Mouse (Mus musculus) intestine, postnatal 0 days (tissue): ENCODE results near the gene Vat1l. TPM values are rescaled to one million over a fixed set of nuclear protein-coding genes. Genes with fewer than 3 reads are reported as not detected.

Experiments
- ATAC-seq: fragments of 200-750 bp; cut with Nextera tagmentation; 2 replicates; pipeline ENCODE4 v1.8.0; 2017; ENCODE audit warnings: mild to moderate bottlenecking, moderate TSS enrichment, moderate library complexity
- H3K27ac ChIP-seq: fragments of 300-500 bp; sonication (generic); 2 replicates; pipeline ENCODE4 v1.5.1; 2014; ENCODE audit warnings: mild to moderate bottlenecking, low read depth, low read length, moderate library complexity
- H3K27me3 ChIP-seq: fragments of 300-500 bp; sonication (generic); replicated peaks from 2 replicates; pipeline ENCODE4 v1.6.1; 2014; ENCODE audit warnings: low read length, mixed read lengths; ENCODE audit not compliant: control insufficient read depth, insufficient read depth
- H3K36me3 ChIP-seq: fragments of 300-500 bp; sonication (generic); 2 replicates; pipeline ENCODE4 v1.6.1; 2014; ENCODE audit warnings: mild to moderate bottlenecking, moderate library complexity; ENCODE audit not compliant: control insufficient read depth, insufficient read depth
- H3K4me1 ChIP-seq: fragments of 300-500 bp; sonication (generic); replicated peaks from 2 replicates; pipeline ENCODE4 v1.6.1; 2014; ENCODE audit warnings: antibody characterized with exemption, low read length, mixed read lengths; ENCODE audit not compliant: control insufficient read depth, insufficient read depth
- H3K4me2 ChIP-seq: fragments of 300-500 bp; sonication (generic); replicated peaks from 2 replicates; pipeline ENCODE4 v1.6.1; 2014; ENCODE audit warnings: low read depth, mild to moderate bottlenecking, moderate library complexity
- H3K4me3 ChIP-seq: fragments of 300-500 bp; sonication (generic); 2 replicates; pipeline ENCODE4 v1.5.1; 2014; ENCODE audit warnings: low read depth, low read length
- H3K9ac ChIP-seq: fragments of 300-500 bp; sonication (generic); 2 replicates; pipeline ENCODE4 v1.6.1; 2014; ENCODE audit warnings: mild to moderate bottlenecking, low read depth, low read length
- H3K9me3 ChIP-seq: fragments of 300-500 bp; sonication (generic); 2 replicates; pipeline ENCODE4 v1.6.1; 2016; ENCODE audit warnings: mixed run types; ENCODE audit not compliant: control insufficient read depth
- CTCF ChIP-seq: sonication (generic); IDR thresholded peaks from 2 replicates; pipeline ENCODE4 v1.5.1; 2016; ENCODE audit warnings: low read depth, mild to moderate bottlenecking, control low read depth, antibody characterized with exemption, moderate library complexity
- WGBS: fragments of 180-500 bp; shearing (Covaris S2); extraction: QIAGEN DNeasy Blood & Tissue Kit; methylation state at CpG from one replicate; pipeline ENCODE4 v1.1.7; 2014; 5-methylcytosine and 5-hydroxymethylcytosine counted together
- polyA plus RNA-seq: library from polyadenylated mRNA; unstranded; fragments of >200 nt; fragmentation: Nextera tagmentation; extraction: Ambion mirVana; gene quantifications from 2 replicates; pipeline ENCODE4 v1.2.1, GENCODE M21; 2015

The Vat1l gene
- polyA plus RNA-seq, 1 experiment from 2014 or later: 2.8 TPM

- Histone ChIP-seq H3K4me3 (no peak overlapping the region), H3K27me3 (no peaks in the 10 kb centered on the region), H3K27ac (no peak overlapping the region), H3K9me3 (no peaks in the 10 kb centered on the region), H3K9ac (no peak overlapping the region), H3K36me3 (no peaks in the 10 kb centered on the region), H3K4me2 (no peak overlapping the region), H3K4me1 (no peaks in the 10 kb centered on the region)
- ATAC-seq: no peak
- TF ChIP-seq CTCF: peak; percentile 52
- 69% methylated on average over 3 of the region's 3 CpGs for WGBS
Observed at GRCm38 (mm10) chr8:114176721-114177120, 28.7 kb upstream of the Vat1l start.

DNA sequence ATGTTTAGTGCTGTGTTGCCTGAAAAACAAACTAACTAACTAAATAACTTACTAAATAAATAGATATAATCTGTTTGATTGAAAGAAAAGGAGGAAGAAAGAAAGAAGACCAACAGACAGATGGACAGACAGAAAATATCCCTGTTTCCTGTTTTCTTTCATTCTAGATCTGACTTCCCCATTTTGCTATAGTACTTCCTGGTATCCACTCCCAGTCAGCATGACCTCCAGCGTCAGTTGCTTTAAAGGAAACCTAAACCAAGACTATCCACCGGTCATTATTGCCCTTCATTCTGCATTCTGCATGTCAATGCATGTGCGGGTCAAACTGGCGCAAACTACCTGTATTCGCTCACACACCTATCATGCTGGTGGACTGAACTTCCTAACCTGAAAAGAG lies 12.1 kb upstream of the Vat1l start:
- Histone ChIP-seq H3K27me3 (no peaks in the 10 kb centered on the region), H3K4me1 (no peaks in the 10 kb centered on the region), H3K9me3 (no peaks in the 10 kb centered on the region), H3K9ac (no peak overlapping the region), H3K4me2 (no peak overlapping the region), H3K27ac (no peak overlapping the region), H3K4me3 (no peak overlapping the region), H3K36me3 (no peaks in the 10 kb centered on the region)
- 87% methylated on average over 5 of the region's 5 CpGs for WGBS
- TF ChIP-seq CTCF: no peak
- no peak for ATAC-seq

GRCm38 (mm10) chr8:114198990-114199389 lies 6.4 kb upstream of the Vat1l start:
- Histone ChIP-seq H3K36me3 (no peaks in the 10 kb centered on the region), H3K4me2 (no peak overlapping the region), H3K4me1 (no peaks in the 10 kb centered on the region), H3K9me3 (no peaks in the 10 kb centered on the region), H3K27me3 (0 out of 2 replicates have a peak, but pooled peaks cover 3% of the 10 kb centered on the region), H3K9ac (no peak overlapping the region), H3K27ac (no peak overlapping the region), H3K4me3 (no peak overlapping the region)
- no peak for TF ChIP-seq CTCF
- ATAC-seq: no peak
- 49% methylated on average over 2 of the region's 2 CpGs for WGBS

- Histone ChIP-seq H3K27ac (no peak overlapping the region), H3K36me3 (no peaks in the 10 kb centered on the region), H3K9me3 (no peaks in the 10 kb centered on the region), H3K4me3 (no peak overlapping the region), H3K4me2 (no peak overlapping the region), H3K9ac (no peak overlapping the region), H3K27me3 (peaks cover 23% of the 10 kb centered on the region), H3K4me1 (no peaks in the 10 kb centered on the region)
- TF ChIP-seq CTCF: no peak
- no peak for ATAC-seq
- WGBS: 11% methylated on average over 8 of the region's 8 CpGs
Observed at GRCm38 (mm10) chr8:114206421-114206983, 1.1 kb downstream of the Vat1l start.

DNA sequence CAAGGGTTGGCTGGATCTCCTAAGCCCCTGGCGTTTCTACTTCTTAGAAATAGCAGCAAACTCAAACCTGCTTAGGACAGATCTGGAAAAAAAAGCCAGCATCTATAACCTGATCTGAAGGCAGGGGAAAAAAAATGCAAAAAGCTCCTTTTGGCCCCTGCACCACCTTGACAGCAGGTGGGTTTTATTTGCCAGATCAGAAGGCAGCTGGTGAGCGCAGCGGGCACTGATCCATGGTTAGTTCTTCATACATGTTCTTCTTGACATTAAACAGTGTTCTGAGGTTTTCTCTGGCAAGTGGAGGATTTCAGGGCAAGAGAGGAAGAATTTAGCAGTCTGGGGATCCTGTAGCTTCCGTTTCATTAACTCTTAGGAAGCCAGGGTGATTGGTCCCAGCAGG lies 1.6 kb downstream of the Vat1l start:
- 50% methylated on average over 4 of the region's 4 CpGs for WGBS

DNA sequence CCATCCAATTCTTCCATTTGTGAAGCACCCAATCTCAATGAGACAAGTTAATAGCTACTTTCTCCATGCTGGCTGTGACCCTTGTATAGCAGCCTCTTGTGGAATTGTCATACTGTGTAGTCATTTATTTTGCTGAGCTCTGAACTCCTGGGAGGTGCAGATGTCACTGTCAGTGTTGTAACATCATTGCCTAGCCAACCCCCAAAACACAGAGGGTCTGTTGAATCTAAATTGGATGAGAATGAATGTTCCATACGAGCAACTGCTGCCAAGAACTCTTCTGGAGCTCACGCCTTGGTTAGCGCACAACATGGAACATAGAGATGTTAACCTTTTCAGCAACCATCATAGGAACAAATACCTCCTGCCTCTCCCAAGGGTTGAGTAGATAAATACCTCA lies 15.4 kb downstream of the Vat1l start:
- Histone ChIP-seq H3K4me2 (no peak overlapping the region), H3K9ac (no peak overlapping the region), H3K36me3 (no peaks in the 10 kb centered on the region), H3K9me3 (no peaks in the 10 kb centered on the region), H3K4me1 (no peaks in the 10 kb centered on the region), H3K27ac (no peak overlapping the region), H3K27me3 (no peaks in the 10 kb centered on the region), H3K4me3 (no peak overlapping the region)
- no peak for ATAC-seq
- 83% methylated on average over 3 of the region's 3 CpGs for WGBS
- TF ChIP-seq CTCF: no peak

More for the DNA sequence above, 1.6 kb downstream of the Vat1l start:
- no peak overlapping the region for H3K4me2 ChIP-seq
- H3K9me3 ChIP-seq: no peaks in the 10 kb centered on the region
- H3K9ac ChIP-seq: no peak overlapping the region
- no peaks in the 10 kb centered on the region for H3K4me1 ChIP-seq
- H3K36me3 ChIP-seq: no peaks in the 10 kb centered on the region
- H3K4me3 ChIP-seq: no peak overlapping the region
- no peak for TF ChIP-seq CTCF
- H3K27ac ChIP-seq: no peak overlapping the region
- no peak for ATAC-seq
- H3K27me3 ChIP-seq: peaks cover 21% of the 10 kb centered on the region

GRCm38 (mm10) chr8:114222001-114222400 lies 16.6 kb downstream of the Vat1l start:
- ATAC-seq: no peak
- TF ChIP-seq CTCF: no peak
- no peaks in the 10 kb centered on the region for H3K4me1 ChIP-seq
- H3K36me3 ChIP-seq: no peaks in the 10 kb centered on the region
- no peak overlapping the region for H3K9ac ChIP-seq
- no peaks in the 10 kb centered on the region for H3K27me3 ChIP-seq
- H3K27ac ChIP-seq: no peak overlapping the region
- no peak overlapping the region for H3K4me3 ChIP-seq
- 92% methylated on average over 2 of the region's 2 CpGs for WGBS
- no peaks in the 10 kb centered on the region for H3K9me3 ChIP-seq
- H3K4me2 ChIP-seq: no peak overlapping the region
